ENCODE assay signal across 9 mouse cellular contexts in genomic region chr13:108159963-108160362, GRCm38 (mm10). TPM values are rescaled to one million over a fixed set of nuclear protein-coding genes. Genes with fewer than 3 reads are reported as not detected.
DNase-seq lines count a peak whose midpoint lies in the region; ATAC-seq and TF ChIP-seq lines count a peak whose summit lies in the region.
"Had no signal": no experiment of that assay in that cellular context is flagged by ENCODE, and none has a peak within 500 bp of the region (broad histone marks: within the 10 kb centered on the region; RNA-seq: fewer than 3 reads in every experiment).

No protein-coding gene starts in this region.

- no peaks in the 10 kb centered on the region for H3K9me3 ChIP-seq in neural tube, embryonic 12.5 days
- no peaks in the 10 kb centered on the region for H3K9me3 ChIP-seq in limb, embryonic 13.5 days

- WGBS in cerebellum, adult 2 months, result 48% methylated on average over 7 of the region's 7 CpGs
- WGBS in neural tube, embryonic 12.5 days, result 74% methylated on average over 7 of the region's 7 CpGs
- 65% methylated on average over 7 of the region's 7 CpGs for WGBS in limb, embryonic 13.5 days

- peak; percentile 11; the same call in 1 of the 2 replicates for TF ChIP-seq CTCF in cerebellum, adult 2 months (IDR thresholded peaks at IDR 0.05; ENCODE audit: borderline replicate concordance, insufficient read depth, low read depth, low read length)

- no peak for DNase-seq in cerebellum, adult 2 months
- no peak for DNase-seq in cerebellum, postnatal 10 days
- no peak for DNase-seq in neural tube, embryonic 10.5 days (ENCODE audit: extremely low spot score, low spot score)
- DNase-seq in natural killer cell, adult 2 months (ENCODE audit: low spot score in 2 of 2), result no peak
- DNase-seq in left cerebral cortex, adult 11 months (ENCODE audit: low spot score), result no peak
- no peak for DNase-seq in cerebellum, adult 18-20 months
- DNase-seq: thymus, postnatal 36 days had no signal

- H3K27ac ChIP-seq in cerebellum, adult 2 months (ENCODE audit: insufficient read depth, low read length), result no peak overlapping the region
- H3K27ac ChIP-seq in neural tube, embryonic 12.5 days, result no peak overlapping the region
- no peak overlapping the region for H3K27ac ChIP-seq in limb, embryonic 13.5 days

- peaks cover 17% of the 10 kb centered on the region; the same call in 1 of the 2 replicates for H3K4me1 ChIP-seq in cerebellum, adult 2 months (ENCODE audit: control insufficient read depth, insufficient read depth, low read length)
- H3K4me1 ChIP-seq in neural tube, embryonic 12.5 days, result peaks cover 7% of the 10 kb centered on the region; the same call in 1 of the 2 replicates
- H3K4me1 ChIP-seq in limb, embryonic 13.5 days, result peaks cover 17% of the 10 kb centered on the region

- peak overlapping the region; percentile 75 for H3K4me2 ChIP-seq in neural tube, embryonic 12.5 days (replicated peaks)
- peak overlapping the region; percentile 91 for H3K4me2 ChIP-seq in limb, embryonic 13.5 days (replicated peaks)

- peak overlapping the region; percentile 7 for H3K4me3 ChIP-seq in cerebellum, adult 2 months (replicated peaks; ENCODE audit: insufficient read depth, low read depth, low read length)
- no peak overlapping the region for H3K4me3 ChIP-seq in neural tube, embryonic 12.5 days
- H3K4me3 ChIP-seq in limb, embryonic 13.5 days, result no peak overlapping the region; the same call in 1 of the 2 replicates

- H3K27me3 ChIP-seq in cerebellum, adult 2 months (ENCODE audit: control insufficient read depth, insufficient read depth, low read length), result no peaks in the 10 kb centered on the region
- no peaks in the 10 kb centered on the region for H3K27me3 ChIP-seq in neural tube, embryonic 12.5 days (replicated peaks)
- H3K27me3 ChIP-seq in limb, embryonic 13.5 days, result no peaks in the 10 kb centered on the region

- TF ChIP-seq POLR2A in cerebellum, adult 2 months (IDR thresholded peaks at IDR 0.05; ENCODE audit: borderline replicate concordance, insufficient read depth, low read length), result no peak

- no peak for ATAC-seq in neural tube, embryonic 12.5 days (ENCODE audit: low FRiP score, low read depth)
- no peak for ATAC-seq in limb, embryonic 13.5 days (ENCODE audit: low FRiP score, low read depth)

- H3K9ac ChIP-seq in neural tube, embryonic 12.5 days, result no peak overlapping the region
- H3K9ac ChIP-seq in limb, embryonic 13.5 days, result no peak overlapping the region

- H3K36me3 ChIP-seq in neural tube, embryonic 12.5 days, result peaks cover 8% of the 10 kb centered on the region; the same call in 1 of the 2 replicates
- peaks cover 17% of the 10 kb centered on the region for H3K36me3 ChIP-seq in limb, embryonic 13.5 days

RNA-seq across cellular contexts. Expression of gene Ercc8, which starts 1.4 kb away (rescaled TPM):
- 19.6 and 20.2 TPM in 2 replicates for polyA plus RNA-seq in cerebellum, adult 2 months (2012; rRNA removed)
- 23.4 and 24.0 TPM in 2 replicates for polyA plus RNA-seq in neural tube, embryonic 12.5 days (2016; fragmentation: Nextera tagmentation; extraction: Ambion mirVana)
- polyA plus RNA-seq in limb, embryonic 13.5 days (2015; fragmentation: Nextera tagmentation; extraction: Ambion mirVana), result 21.2 and 22.4 TPM in 2 replicates

RNA-seq across cellular contexts. Expression of gene Ndufaf2, which starts 1.5 kb away (rescaled TPM):
- 46.0 and 62.4 TPM in 2 replicates for polyA plus RNA-seq in cerebellum, adult 2 months (2012; rRNA removed)
- 69.8 and 79.0 TPM in 2 replicates for polyA plus RNA-seq in neural tube, embryonic 12.5 days (2016; fragmentation: Nextera tagmentation; extraction: Ambion mirVana)
- 85.7 and 88.5 TPM in 2 replicates for polyA plus RNA-seq in limb, embryonic 13.5 days (2015; fragmentation: Nextera tagmentation; extraction: Ambion mirVana)

RNA-seq across cellular contexts. Expression of gene Elovl7, which starts 54.2 kb away (rescaled TPM):
- polyA plus RNA-seq in cerebellum, adult 2 months (2012; rRNA removed), result 14.7 and 17.0 TPM in 2 replicates
- polyA plus RNA-seq in neural tube, embryonic 12.5 days (2016; fragmentation: Nextera tagmentation; extraction: Ambion mirVana), result 1.2 and 1.5 TPM in 2 replicates
- 1.8 and 2.2 TPM in 2 replicates for polyA plus RNA-seq in limb, embryonic 13.5 days (2015; fragmentation: Nextera tagmentation; extraction: Ambion mirVana)
